Mouse (Mus musculus) midbrain, postnatal 0 days (tissue): ENCODE results near the gene Gm28729. TPM values are rescaled to one million over a fixed set of nuclear protein-coding genes. Genes with fewer than 3 reads are reported as not detected.

Experiments
- ATAC-seq: fragments of 200-750 bp; cut with Nextera tagmentation; 2 replicates; pipeline ENCODE4 v1.8.0; 2017; ENCODE audit warnings: moderate number of reproducible peaks, mild to moderate bottlenecking, moderate TSS enrichment, moderate library complexity; ENCODE audit not compliant: low FRiP score
- DNase-seq: peaks from one replicate; pipeline ENCODE4 v3.0.0-alpha.2; 2015; ENCODE audit warnings: low spot score
- H3K27ac ChIP-seq: fragments of 300-500 bp; sonication (generic); 2 replicates; pipeline ENCODE4 v1.5.1; 2014; ENCODE audit warnings: low read depth, mild to moderate bottlenecking, low read length, mixed read lengths
- H3K27me3 ChIP-seq: fragments of 300-500 bp; sonication (generic); 2 replicates; pipeline ENCODE4 v1.6.1; 2014; ENCODE audit warnings: low read length, control low read depth, mixed read lengths; ENCODE audit not compliant: insufficient read depth
- H3K36me3 ChIP-seq: fragments of 300-500 bp; sonication (generic); 2 replicates; pipeline ENCODE4 v1.6.1; 2014; ENCODE audit warnings: low read length, control low read depth, mixed read lengths; ENCODE audit not compliant: insufficient read depth
- H3K4me1 ChIP-seq: fragments of 300-500 bp; sonication (generic); 2 replicates; pipeline ENCODE4 v1.6.1; 2014; ENCODE audit warnings: mild to moderate bottlenecking, control low read depth, antibody characterized with exemption, low read length, mixed read lengths; ENCODE audit not compliant: insufficient read depth
- H3K4me2 ChIP-seq: fragments of 300-500 bp; sonication (generic); 2 replicates; pipeline ENCODE4 v1.6.1; 2014; ENCODE audit warnings: low read depth, mild to moderate bottlenecking, low read length, mixed read lengths; ENCODE audit not compliant: poor library complexity, severe bottlenecking
- H3K4me3 ChIP-seq: fragments of 300-500 bp; sonication (generic); 2 replicates; pipeline ENCODE4 v1.5.1; 2014; ENCODE audit warnings: low read depth, mild to moderate bottlenecking, low read length, moderate library complexity
- H3K9ac ChIP-seq: fragments of 300-500 bp; sonication (generic); replicated peaks from 2 replicates; pipeline ENCODE4 v1.6.1; 2014; ENCODE audit warnings: mild to moderate bottlenecking, low read length, moderate library complexity, mixed read lengths; ENCODE audit not compliant: poor library complexity, severe bottlenecking
- H3K9me3 ChIP-seq: fragments of 300-500 bp; sonication (generic); 2 replicates; pipeline ENCODE4 v1.6.1; 2016; ENCODE audit warnings: low read length, control low read depth
- CTCF ChIP-seq: IDR thresholded peaks from 2 replicates; pipeline ENCODE4 v1.5.1; 2016; ENCODE audit warnings: antibody characterized with exemption, mild to moderate bottlenecking
- WGBS: fragments of 180-500 bp; shearing (Covaris S2); extraction: QIAGEN DNeasy Blood & Tissue Kit; methylation state at CpG from one replicate; pipeline ENCODE4 v1.1.7; 2014; 5-methylcytosine and 5-hydroxymethylcytosine counted together
- polyA plus RNA-seq: library from polyadenylated mRNA; unstranded; fragments of >200 nt; fragmentation: Nextera tagmentation; extraction: Ambion mirVana; gene quantifications from 2 replicates; pipeline ENCODE4 v1.2.1, GENCODE M21; 2015
- total RNA-seq: library from RNA; depleted of rRNA; stranded (reverse); fragments of >200 nt; gene quantifications from 2 replicates; pipeline ENCODE4 v1.2.3, GENCODE M21; 2014

Gene Gm28729
- total and polyA plus RNA-seq, 2 experiments from 2014 or later: 0.20 to 0.60 TPM

DNA sequence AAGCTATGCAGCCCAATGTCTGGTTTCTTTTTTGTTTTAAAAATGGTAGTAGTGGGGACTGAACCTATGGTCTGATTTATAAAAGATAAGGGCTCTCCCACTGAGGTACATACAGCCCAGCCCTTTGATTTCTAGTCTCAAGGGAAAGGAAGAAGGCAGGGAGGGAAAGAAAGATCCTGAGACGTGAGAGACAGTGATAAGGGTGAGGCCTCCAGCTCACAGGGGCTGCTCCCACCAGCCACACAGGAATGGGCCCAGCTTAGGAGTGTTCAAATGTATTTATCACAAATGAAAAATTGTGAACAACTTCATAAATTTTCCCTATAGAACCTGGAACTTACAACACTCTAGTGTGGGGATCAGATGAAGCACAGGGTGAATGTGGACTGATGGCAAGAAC, 33.5 kb upstream of the Gm28729 start:
- no peaks in the 10 kb centered on the region for H3K27me3 ChIP-seq
- DNase-seq (no peak), ATAC-seq (no peak)
- WGBS: 75% methylated on average over 1 of the region's 1 CpGs
- H3K4me3 ChIP-seq: no peak overlapping the region
- no peak for TF ChIP-seq CTCF
- H3K36me3 ChIP-seq: peaks cover 22% of the 10 kb centered on the region
- no peak overlapping the region for H3K9ac ChIP-seq
- no peaks in the 10 kb centered on the region for H3K9me3 ChIP-seq
- no peak overlapping the region for H3K27ac ChIP-seq
- no peak overlapping the region for H3K4me2 ChIP-seq
- no peaks in the 10 kb centered on the region for H3K4me1 ChIP-seq

DNA sequence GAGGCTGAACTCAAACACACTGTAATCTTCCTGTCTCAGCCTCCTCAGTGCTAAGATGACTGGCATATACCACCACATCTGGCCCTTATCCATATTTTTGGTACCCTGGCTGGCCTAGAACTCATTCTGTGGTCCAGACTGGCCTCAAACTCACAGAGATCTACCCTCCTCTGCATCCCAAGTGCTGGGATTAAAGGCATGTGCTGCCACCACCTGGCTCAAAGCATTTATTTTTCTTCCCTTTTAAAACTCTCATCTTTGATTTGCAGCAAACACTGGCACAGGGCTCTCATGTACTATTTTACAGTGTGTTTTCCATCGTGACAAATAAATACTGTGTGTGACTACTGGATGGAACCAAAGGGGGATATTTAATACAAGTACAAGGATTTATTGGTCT, 29.0 kb upstream of the Gm28729 start:
- Histone ChIP-seq H3K4me3 (no peak overlapping the region), H3K27ac (no peak overlapping the region), H3K36me3 (peaks cover 12% of the 10 kb centered on the region; the same call in 1 of the 2 replicates), H3K27me3 (no peaks in the 10 kb centered on the region), H3K4me2 (no peak overlapping the region), H3K4me1 (no peaks in the 10 kb centered on the region), H3K9ac (no peak overlapping the region), H3K9me3 (no peaks in the 10 kb centered on the region)
- ATAC-seq (no peak), DNase-seq (no peak)
- 82% methylated on average over 1 of the region's 1 CpGs for WGBS
- peak; percentile 57 for TF ChIP-seq CTCF

DNA sequence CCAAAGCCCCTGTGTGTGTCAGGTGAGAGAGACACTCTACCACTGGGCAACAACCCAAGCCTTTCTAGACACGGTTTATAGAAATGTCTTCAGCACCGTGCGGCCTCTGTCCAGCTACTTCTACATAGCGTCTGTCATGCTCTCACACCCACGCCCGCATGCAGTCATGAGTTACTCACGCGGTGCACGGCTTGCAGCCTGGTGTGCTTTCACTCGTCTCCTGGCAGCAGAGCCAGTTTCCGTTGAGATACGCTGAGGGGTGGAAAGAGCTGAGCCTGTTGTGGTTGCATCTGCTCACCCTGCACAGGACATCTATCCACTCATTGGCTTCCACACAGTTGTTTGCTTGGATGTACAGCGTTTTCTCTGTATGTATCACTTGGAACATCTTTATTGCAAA, 20.3 kb upstream of the Gm28729 start:
- WGBS: 94% methylated on average over 13 of the region's 13 CpGs
- Histone ChIP-seq H3K27ac (no peak overlapping the region), H3K9ac (no peak overlapping the region), H3K4me2 (no peak overlapping the region), H3K36me3 (peaks cover 11% of the 10 kb centered on the region), H3K27me3 (no peaks in the 10 kb centered on the region), H3K4me1 (no peaks in the 10 kb centered on the region), H3K4me3 (no peak overlapping the region), H3K9me3 (no peaks in the 10 kb centered on the region)
- no peak for TF ChIP-seq CTCF
- ATAC-seq (no peak), DNase-seq (no peak)

DNA sequence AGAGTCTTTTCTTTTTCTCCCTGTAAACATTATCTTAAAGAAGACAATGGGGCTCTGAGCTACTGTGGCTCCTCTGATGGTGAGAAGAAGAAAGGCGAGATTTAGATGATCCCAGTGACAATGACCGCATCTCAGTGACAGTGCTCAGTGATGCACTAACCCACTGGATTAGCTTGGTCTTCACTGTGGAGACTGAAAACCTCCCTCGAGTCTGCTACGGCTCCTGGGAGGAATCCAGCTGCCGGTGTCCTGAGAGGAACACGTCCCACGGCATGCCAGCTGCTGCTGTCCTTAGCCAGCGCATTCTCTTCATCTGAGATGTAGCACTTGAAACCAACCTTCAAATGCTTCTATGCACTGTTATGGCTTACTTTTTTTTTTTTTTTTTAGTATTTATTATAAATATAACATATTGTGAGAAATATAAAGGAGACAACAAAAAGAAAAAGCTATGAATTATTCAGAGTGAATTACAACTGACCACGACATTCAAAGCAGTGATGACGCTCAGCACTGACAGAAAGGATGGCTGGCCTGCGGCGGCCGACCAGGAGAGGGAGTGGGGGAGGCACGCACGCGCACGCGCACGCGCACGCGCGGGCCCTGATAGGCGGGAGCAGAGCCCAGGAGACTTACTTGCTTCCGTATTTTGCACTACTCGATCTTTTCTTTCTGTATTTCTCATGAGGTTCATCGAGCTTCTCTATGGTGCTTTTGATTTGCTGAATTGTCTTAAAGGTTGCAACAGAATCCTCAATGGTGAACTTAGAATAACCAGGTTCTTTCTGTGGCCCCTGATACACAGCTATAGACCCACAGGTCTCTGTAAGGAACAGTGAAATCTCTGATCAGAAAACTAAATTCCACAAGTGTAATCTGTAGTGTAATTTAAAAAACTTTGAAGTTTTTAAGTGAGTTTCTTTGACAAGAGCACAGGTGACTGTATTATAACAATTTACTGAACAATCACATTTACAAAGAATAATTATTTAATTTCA, 18.9 kb upstream of the Gm28729 start:
- Histone ChIP-seq H3K36me3 (peaks cover 11% of the 10 kb centered on the region), H3K4me3 (peak overlapping the region; percentile 7; the same call in 1 of the 2 replicates), H3K4me2 (peak overlapping the region; percentile 13), H3K27ac (peak overlapping the region; percentile 63), H3K9ac (no peak overlapping the region), H3K4me1 (no peaks in the 10 kb centered on the region), H3K9me3 (no peaks in the 10 kb centered on the region), H3K27me3 (no peaks in the 10 kb centered on the region)
- peak; percentile 66 for TF ChIP-seq CTCF
- WGBS: 24% methylated on average over 27 of the region's 27 CpGs
- peak; percentile 84 for ATAC-seq
- peak; percentile 81 for DNase-seq

DNA sequence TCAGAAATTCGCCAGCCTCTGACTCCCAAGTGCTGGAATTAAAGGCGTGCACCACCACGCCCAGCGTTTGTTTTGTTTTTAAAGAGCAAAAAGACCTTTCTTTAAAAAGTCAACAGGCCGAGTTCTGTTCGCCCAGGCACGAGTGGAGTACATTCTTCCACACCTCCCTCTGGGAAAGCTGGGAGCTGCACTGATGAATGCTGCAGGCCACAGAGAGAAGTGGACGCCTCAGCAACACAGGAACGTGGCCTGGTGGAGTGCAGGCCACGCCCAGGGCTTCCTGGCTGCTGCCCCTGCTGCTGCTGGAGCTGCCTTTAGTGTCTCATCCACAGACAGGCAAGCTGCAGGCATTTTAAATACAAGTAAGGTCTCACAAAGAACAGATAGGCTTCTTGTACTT, 13.9 kb upstream of the Gm28729 start:
- no peaks in the 10 kb centered on the region for H3K9me3 ChIP-seq
- no peak for TF ChIP-seq CTCF
- H3K27me3 ChIP-seq: no peaks in the 10 kb centered on the region
- no peaks in the 10 kb centered on the region; the same call in none of the 2 replicates for H3K36me3 ChIP-seq
- ATAC-seq (no peak), DNase-seq (no peak)
- H3K27ac ChIP-seq: no peak overlapping the region
- H3K4me3 ChIP-seq: no peak overlapping the region
- H3K9ac ChIP-seq: no peak overlapping the region
- 61% methylated on average over 10 of the region's 10 CpGs for WGBS
- 0 out of 2 replicates have a peak, but pooled peaks cover 5% of the 10 kb centered on the region for H3K4me1 ChIP-seq
- H3K4me2 ChIP-seq: no peak overlapping the region

DNA sequence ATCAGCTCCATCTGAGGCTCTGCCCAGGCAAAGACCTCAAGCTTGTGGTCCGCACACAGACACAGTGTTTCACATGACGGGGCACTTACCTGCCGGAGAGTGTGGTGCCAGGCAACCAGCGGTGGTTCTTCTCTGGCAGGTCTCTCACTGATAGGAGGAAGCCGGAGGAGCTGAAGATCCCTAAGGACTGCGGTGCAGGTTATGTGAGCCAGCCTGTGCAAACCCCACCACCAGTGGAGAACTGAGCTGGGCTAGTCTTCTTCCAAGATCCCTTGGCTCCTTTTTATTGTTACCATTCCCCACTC, 12.5 kb upstream of the Gm28729 start:
- no peak overlapping the region for H3K4me2 ChIP-seq
- H3K4me3 ChIP-seq: no peak overlapping the region
- no peaks in the 10 kb centered on the region; the same call in none of the 2 replicates for H3K36me3 ChIP-seq
- H3K9ac ChIP-seq: no peak overlapping the region
- no peaks in the 10 kb centered on the region for H3K27me3 ChIP-seq
- 0 out of 2 replicates have a peak overlapping the region, but pooled peaks have one; percentile 38 for H3K27ac ChIP-seq
- DNase-seq (no peak), ATAC-seq (peak; percentile 38; the same call in 1 of the 2 replicates)
- 92% methylated on average over 6 of the region's 6 CpGs for WGBS
- H3K9me3 ChIP-seq: no peaks in the 10 kb centered on the region
- H3K4me1 ChIP-seq: 0 out of 2 replicates have a peak, but pooled peaks cover 5% of the 10 kb centered on the region
- no peak for TF ChIP-seq CTCF
